Mouse (Mus musculus) mouse embryonic stem cell (cell line): ENCODE measurements at regions not wholly inside any gene's neighbourhood (a gene's known extent, or its start where the extent isn't known, plus 50 kb on each side); places are given as distances from the start of the nearest gene placed in this dataset.

Experiments
- in situ Hi-C, 2 experiments: fragments of 300-500 bp; cut with MboI; formaldehyde crosslinking; loops; 1 replicate in 1 of 2; 3 replicates in 1 of 2; pipeline ENCODE4 v1.14.3; 2019 to 2020; ENCODE audit warnings: low sequenced_read_pairs in 2 of 2, low pct_unique_long_range_greater_than_20kb in 1 of 2, mixed read lengths in 1 of 2; ENCODE audit not compliant: unreplicated experiment in 1 of 2

DNA sequence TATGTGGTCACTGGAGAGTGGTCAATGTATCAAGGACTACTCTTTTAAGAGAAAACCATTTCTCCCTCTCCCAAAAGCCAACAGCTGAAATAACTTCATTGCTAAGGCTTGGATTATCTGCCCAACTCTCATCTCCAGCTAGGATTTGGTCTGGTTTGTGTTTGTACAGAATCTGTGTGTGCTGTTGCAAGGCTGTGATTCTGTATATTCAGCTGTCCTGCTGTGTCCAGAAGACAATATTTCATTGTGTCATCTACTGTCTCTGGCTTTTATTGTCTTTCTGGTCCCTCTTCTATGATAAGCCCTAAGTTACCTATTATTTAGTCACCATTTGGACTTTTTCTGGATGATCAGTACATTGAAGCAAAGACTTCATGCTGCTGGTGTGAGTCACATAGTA, 110.9 kb downstream of the Cenpc1 start:
- in situ Hi-C loops: no loop called here

GRCm38 (mm10) chr5:85936667-85937314, 128.6 kb downstream of the Cenpc1 start:
- in situ Hi-C loops: loop anchor here in 1 of 2 experiments (25.0 kb wide), 1 partner anchor 349 kb away; no protein-coding TSS in a partner anchor

- in situ Hi-C loops: no loop called here
Observed at GRCm38 (mm10) chr5:85918288-85918687, 147.1 kb downstream of the Cenpc1 start.

DNA sequence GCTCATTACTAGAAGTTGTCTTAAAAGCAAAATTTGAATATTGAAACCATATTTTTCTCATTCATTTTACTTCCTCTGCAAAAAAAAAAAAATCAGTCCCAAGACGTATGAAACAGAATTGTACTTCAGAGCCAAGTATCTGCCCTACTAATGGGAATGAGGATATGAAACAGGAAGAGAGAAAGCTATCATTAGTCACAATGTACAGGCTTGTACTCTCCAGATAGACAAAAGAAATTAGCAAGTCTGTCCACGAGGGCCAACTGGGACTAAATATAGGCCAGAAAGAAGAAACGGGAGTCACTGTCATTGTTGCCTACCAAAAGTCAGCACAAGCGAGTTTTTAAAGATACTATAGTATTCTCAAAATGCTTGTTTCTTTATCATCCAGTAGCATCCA, 150.4 kb downstream of the Cenpc1 start:
- in situ Hi-C loops: no loop called here

- in situ Hi-C loops: no loop called here
Observed at GRCm38 (mm10) chr5:85896452-85896851, 168.9 kb downstream of the Cenpc1 start.

DNA sequence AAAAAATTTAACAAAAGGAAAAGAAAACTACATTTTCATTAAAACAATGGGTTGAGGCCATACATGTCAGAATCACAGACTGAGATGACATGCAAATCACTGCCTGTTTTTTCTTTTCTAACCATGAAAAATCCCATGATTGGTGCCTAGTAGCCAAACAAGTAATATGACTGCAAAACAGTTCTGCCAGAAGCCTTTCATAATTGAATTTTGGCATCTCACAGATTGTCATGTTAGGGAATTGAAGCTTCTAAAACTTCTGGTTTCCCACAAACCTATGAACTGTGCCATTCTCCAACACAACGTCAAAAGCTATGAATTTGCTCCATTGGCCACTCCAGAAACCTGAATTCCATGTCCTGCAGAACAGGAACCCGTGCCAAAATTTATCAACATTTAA, 169.6 kb downstream of the Cenpc1 start:
- in situ Hi-C loops: no loop called here

DNA sequence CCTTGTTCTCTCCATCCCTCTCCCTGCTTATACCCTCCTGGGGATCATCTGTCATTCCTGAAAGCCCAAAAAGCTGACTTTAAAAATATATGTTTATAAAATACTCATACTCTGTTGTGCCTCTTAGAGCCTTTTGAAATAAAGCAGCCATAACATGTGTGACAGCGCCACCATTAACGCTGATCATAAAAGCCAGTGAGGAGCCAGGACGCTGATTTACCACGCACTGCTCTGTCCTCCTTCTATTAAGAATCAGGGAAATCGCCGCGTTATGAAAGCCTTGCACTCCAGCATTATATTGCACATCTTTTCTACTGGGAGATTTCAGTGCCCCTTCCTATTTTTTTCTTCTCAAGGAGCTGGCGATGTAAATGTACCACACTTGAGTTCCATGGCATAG, 195.1 kb downstream of the Cenpc1 start:
- in situ Hi-C loops: no loop called here

DNA sequence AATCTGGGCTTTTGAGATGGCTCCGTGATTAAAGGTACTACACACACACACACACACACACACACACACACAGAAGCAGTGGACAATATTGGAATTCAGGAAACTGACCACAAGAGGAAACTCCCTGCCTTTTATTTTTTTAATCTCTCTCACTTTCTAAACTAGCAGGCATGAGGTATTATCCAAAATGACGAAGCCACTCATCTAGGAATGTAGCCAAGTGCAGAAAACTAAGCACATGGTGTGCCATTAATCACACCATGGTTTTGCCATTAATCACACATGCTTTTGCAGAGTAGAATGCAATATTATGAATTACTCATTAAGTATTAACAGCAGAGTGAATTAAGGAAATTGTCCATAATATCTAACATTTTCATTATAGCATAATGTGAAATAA, 232.8 kb downstream of the Cenpc1 start:
- in situ Hi-C loops: no loop called here

GRCm38 (mm10) chr5:85795531-85796197, 269.7 kb downstream of the Cenpc1 start:
- in situ Hi-C loops: no loop called here

DNA sequence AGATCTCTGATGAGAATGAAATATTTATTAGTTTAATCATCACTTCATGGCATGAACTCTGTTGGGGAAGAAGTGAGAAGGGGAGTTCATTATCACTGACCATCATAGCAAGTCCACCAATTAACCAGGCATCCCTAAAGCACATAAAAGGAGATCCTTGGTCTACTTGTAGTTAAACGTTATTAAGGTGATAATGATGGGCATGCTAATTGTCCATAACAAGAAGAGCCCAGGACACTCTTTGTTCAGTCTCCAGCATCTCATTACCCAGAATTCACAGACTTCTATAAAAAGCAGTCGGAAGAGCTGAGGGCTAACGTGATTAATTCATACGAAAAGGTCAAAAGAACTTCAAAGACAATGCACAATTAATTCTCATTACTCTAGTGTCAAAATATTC, 272.2 kb downstream of the Cenpc1 start:
- in situ Hi-C loops: no loop called here

- in situ Hi-C loops: no loop called here
Observed at GRCm38 (mm10) chr5:85780730-85781454, 284.5 kb downstream of the Cenpc1 start.

DNA sequence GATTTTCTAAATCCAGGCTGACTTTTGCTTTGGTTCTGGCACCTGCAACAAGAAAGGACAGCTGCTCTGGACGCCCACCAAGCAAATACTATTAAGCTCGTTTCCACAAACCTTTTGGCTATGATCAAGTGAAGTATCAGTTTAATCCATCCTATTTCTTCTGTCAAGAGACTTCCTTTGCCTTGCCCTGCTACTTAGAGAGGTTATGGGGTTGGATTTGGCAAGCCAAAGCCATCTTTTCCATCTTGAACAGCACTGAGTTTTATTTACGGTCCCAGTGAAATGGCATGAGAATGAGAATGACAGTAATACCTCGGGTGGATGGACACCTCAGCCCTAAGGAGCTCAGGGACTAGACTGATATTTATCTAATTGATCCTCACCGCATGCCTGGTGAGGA, 285.4 kb downstream of the Cenpc1 start:
- in situ Hi-C loops: no loop called here

DNA sequence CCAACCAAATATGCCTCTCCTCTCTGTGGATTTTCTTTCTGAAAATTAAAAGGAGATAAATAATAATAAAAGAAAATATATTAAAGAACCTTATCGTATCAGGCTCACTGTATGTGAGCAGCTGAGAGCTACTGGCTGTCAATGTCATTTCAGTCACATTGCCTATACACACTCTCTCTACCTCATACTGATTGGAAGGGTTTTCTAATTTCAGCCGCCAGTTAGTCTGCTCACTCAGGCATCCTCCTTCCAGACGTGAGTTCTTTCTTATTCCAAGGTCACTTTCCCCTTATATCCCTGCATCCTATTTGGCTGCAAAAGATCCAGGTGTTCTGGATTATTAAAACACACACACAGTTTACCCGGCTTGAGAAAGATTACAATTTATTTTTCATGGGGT, 286.2 kb downstream of the Cenpc1 start:
- in situ Hi-C loops: no loop called here

DNA sequence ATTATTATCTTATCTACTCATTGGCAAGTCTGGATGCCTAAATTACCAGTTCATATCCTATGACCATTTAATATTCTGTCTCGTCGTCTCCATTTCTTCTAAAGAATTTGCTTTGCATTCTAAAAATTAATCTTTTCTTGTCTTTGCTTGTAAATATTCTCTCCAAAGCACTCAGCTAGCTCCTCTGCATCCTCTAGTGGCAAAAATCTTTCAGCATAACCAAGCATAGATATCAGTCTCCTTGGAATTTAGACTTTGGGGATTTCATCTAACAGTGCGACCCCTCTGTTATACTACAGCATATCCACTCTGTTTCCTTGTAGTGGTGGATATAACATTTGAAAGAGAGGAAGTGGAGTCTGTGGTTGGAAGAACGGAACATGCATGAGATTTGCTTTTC, 292.7 kb downstream of the Cenpc1 start:
- in situ Hi-C loops: no loop called here

DNA sequence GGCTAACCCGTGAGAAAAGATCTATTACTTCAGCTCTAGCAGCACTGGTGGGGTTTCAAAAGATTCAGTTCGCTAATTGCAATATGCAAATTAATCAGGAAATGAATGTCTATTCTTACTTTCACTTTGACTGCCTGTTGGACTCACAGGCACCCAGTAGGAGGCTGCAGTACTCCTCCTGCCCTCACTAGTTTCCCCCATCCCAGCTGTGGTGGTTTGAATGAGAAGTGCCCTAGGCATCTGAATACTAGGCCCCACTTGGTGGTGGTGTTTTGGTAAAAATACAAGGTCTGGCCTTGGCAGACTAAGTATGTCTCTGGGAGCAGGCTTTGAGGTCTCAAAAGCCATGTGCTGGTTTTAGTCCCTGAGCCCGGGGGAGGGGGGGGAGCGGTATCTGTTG, 293.3 kb downstream of the Cenpc1 start:
- in situ Hi-C loops: no loop called here

GRCm38 (mm10) chr5:85767157-85767556, 298.2 kb downstream of the Cenpc1 start:
- in situ Hi-C loops: no loop called here

- in situ Hi-C loops: no loop called here
Observed at GRCm38 (mm10) chr5:85756716-85757115, 308.7 kb downstream of the Cenpc1 start.

DNA sequence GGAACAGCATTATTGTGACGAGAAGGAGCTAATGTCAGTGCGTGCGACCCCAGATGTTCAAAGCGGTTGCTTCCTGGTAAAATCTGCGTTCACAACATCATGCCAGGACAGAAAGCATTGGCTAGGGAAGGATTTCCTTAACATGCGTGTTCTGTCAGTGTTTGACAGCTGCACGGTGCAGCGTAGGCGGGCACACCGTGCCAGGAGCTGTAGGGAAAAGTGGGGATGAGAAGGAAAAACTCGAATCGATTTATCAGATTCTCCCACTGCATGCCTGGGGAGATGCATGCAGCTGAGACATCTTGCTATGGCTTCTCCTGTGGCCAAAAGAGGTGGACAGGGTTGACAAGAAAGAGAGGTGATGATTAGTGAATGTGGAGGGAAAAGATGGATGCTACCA, 311.2 kb downstream of the Cenpc1 start:
- in situ Hi-C loops: no loop called here

DNA sequence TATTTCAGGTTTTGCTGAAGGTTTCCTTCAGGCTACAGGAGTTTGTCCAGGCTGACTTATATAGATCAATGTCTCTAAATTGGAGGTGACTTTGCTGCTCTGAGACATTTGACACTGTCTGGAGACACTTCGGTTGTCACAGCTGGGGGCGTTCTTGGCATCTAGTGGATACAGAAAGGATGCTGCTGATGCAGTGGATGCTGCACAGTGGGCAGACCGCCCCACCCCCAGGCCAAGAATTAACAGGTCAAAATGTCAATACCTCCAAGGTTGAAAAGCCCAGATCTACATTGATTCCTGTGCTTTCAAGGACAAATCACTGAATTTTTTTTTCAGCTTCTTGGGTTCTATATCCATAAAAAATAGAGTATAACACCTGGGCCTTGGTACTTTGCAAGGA, 312.3 kb downstream of the Cenpc1 start:
- in situ Hi-C loops: no loop called here

GRCm38 (mm10) chr5:85751649-85752048, 313.7 kb downstream of the Cenpc1 start:
- in situ Hi-C loops: no loop called here
